Mouse (Mus musculus) brown adipose tissue, adult 24 weeks (tissue): ENCODE measurements around the gene Cd200. TPM values are rescaled to one million over a fixed set of nuclear protein-coding genes. Genes with fewer than 3 reads are reported as not detected.
"Not testable (repeated sequence)": the region's sequence is repeated elsewhere in the genome, so short reads cannot be mapped to it uniquely, and the experiment has no call there.

Experiments used
- H3K27ac ChIP-seq: fragments of 200-500 bp; replicated peaks from 2 replicates; pipeline ENCODE4 v1.5.1; 2012; ENCODE audit warnings: low read depth, mild to moderate bottlenecking, low read length
- H3K4me1 ChIP-seq: fragments of 200-500 bp; 2 replicates; pipeline ENCODE4 v1.6.1; 2012; ENCODE audit warnings: low read length, mixed read lengths; ENCODE audit not compliant: control insufficient read depth, insufficient read depth, insufficient read length
- H3K4me3 ChIP-seq: fragments of 200-500 bp; 2 replicates; pipeline ENCODE4 v1.5.1; 2012; ENCODE audit warnings: low read depth, mild to moderate bottlenecking, low read length, moderate library complexity; ENCODE audit not compliant: insufficient read depth
- polyA plus RNA-seq: library from polyadenylated mRNA; stranded (reverse); fragments of >200 nt; gene quantifications from 2 replicates; pipeline ENCODE4 v1.2.4, GENCODE M21; 2012; ENCODE audit not compliant: missing spikeins, insufficient read depth, insufficient read length

The Cd200 gene
- 39.3 and 47.9 TPM in 2 replicates for polyA plus RNA-seq

- peaks cover 4% of the 10 kb centered on the region; the same call in 1 of the 2 replicates for H3K4me1 ChIP-seq
- H3K27ac ChIP-seq, result peak within 1 kb of the TSS; percentile 89
- H3K4me3 ChIP-seq, result peak within 1 kb of the TSS; percentile 87
Measured at GRCm38 (mm10) chr16:45408425-45409063, at the start of gene Cd200. Cd200 (minus strand) TSS chr16:45409053.

- H3K27ac ChIP-seq, result no peak overlapping the region
- no peaks in the 10 kb centered on the region for H3K4me1 ChIP-seq
- no peak overlapping the region for H3K4me3 ChIP-seq
Measured at GRCm38 (mm10) chr16:45454762-45455161, 45.9 kb upstream of the Cd200 start.

GRCm38 (mm10) chr16:45437230-45437739, 28.4 kb upstream of the Cd200 start:
- H3K4me3 ChIP-seq, result no peak overlapping the region
- no peak overlapping the region for H3K27ac ChIP-seq
- H3K4me1 ChIP-seq, result no peaks in the 10 kb centered on the region

GRCm38 (mm10) chr16:45435591-45435990, 26.7 kb upstream of the Cd200 start:
- no peak overlapping the region for H3K4me3 ChIP-seq
- H3K4me1 ChIP-seq, result no peaks in the 10 kb centered on the region
- no peak overlapping the region for H3K27ac ChIP-seq

- H3K4me1 ChIP-seq, result no peaks in the 10 kb centered on the region
- H3K4me3 ChIP-seq, result no peak overlapping the region
- H3K27ac ChIP-seq, result no peak overlapping the region
Measured at GRCm38 (mm10) chr16:45427651-45428050, 18.8 kb upstream of the Cd200 start.

GRCm38 (mm10) chr16:45413497-45413896, 4.6 kb upstream of the Cd200 start:
- Histone ChIP-seq H3K27ac (no peak overlapping the region), H3K4me1 (no peaks in the 10 kb centered on the region), H3K4me3 (no peak overlapping the region)

- Histone ChIP-seq H3K27ac (peak overlapping the region; percentile 89), H3K4me3 (peak overlapping the region; percentile 87)
Measured at GRCm38 (mm10) chr16:45409064-45409446, 202 bp upstream of the Cd200 start.

GRCm38 (mm10) chr16:45407645-45408400, 1.0 kb downstream of the Cd200 start:
- peaks cover 4% of the 10 kb centered on the region; the same call in 1 of the 2 replicates for H3K4me1 ChIP-seq
- peak overlapping the region; percentile 87 for H3K4me3 ChIP-seq
- H3K27ac ChIP-seq, result peak overlapping the region; percentile 89

More at GRCm38 (mm10) chr16:45409064-45409446, 202 bp upstream of the Cd200 start:
- not testable (repeated sequence) for H3K4me1 ChIP-seq

- peak overlapping the region; percentile 66 for H3K27ac ChIP-seq
- peaks cover 5% of the 10 kb centered on the region; the same call in 1 of the 2 replicates for H3K4me1 ChIP-seq
- peak overlapping the region; percentile 87; the same call in 1 of the 2 replicates for H3K4me3 ChIP-seq
Measured at GRCm38 (mm10) chr16:45407091-45407490, 1.8 kb downstream of the Cd200 start.

GRCm38 (mm10) chr16:45402951-45403350, 5.9 kb downstream of the Cd200 start:
- Histone ChIP-seq H3K27ac (no peak overlapping the region), H3K4me3 (no peak overlapping the region)

GRCm38 (mm10) chr16:45402036-45402435, 6.8 kb downstream of the Cd200 start:
- no peak overlapping the region for H3K27ac ChIP-seq
- H3K4me3 ChIP-seq, result no peak overlapping the region
- peaks cover 19% of the 10 kb centered on the region for H3K4me1 ChIP-seq

More at GRCm38 (mm10) chr16:45402951-45403350, 5.9 kb downstream of the Cd200 start:
- H3K4me1 ChIP-seq, result peaks cover 19% of the 10 kb centered on the region

GRCm38 (mm10) chr16:45399947-45400555, 8.8 kb downstream of the Cd200 start:
- H3K27ac ChIP-seq, result peak overlapping the region; percentile 72
- no peak overlapping the region for H3K4me3 ChIP-seq
- peaks cover 19% of the 10 kb centered on the region for H3K4me1 ChIP-seq

GRCm38 (mm10) chr16:45399411-45399810, 9.4 kb downstream of the Cd200 start:
- Histone ChIP-seq H3K27ac (peak overlapping the region; percentile 40; the same call in 1 of the 2 replicates), H3K4me3 (no peak overlapping the region), H3K4me1 (peaks cover 17% of the 10 kb centered on the region)

GRCm38 (mm10) chr16:45397440-45397839, 11.4 kb downstream of the Cd200 start:
- Histone ChIP-seq H3K4me1 (peaks cover 17% of the 10 kb centered on the region), H3K27ac (no peak overlapping the region), H3K4me3 (no peak overlapping the region)

GRCm38 (mm10) chr16:45392246-45392645, 16.6 kb downstream of the Cd200 start:
- Histone ChIP-seq H3K4me3 (no peak overlapping the region), H3K4me1 (peaks cover 4% of the 10 kb centered on the region; the same call in 1 of the 2 replicates), H3K27ac (no peak overlapping the region)
